Mouse (Mus musculus): Measurements from ENCODE around the gene Gmppa. TPM values are rescaled to one million over a fixed set of nuclear protein-coding genes. Genes with fewer than 3 reads are reported as not detected.

The Gmppa gene
- polyA plus RNA-seq (2016; fragmentation: Nextera tagmentation; extraction: Ambion mirVana) = 67.7 and 69.1 TPM in 2 replicates

GRCm38 (mm10) chr1:75435475-75436328, at the start of gene Gmppa:
TSS of gene Gmppa (plus strand) at chr1:75435930.
- Histone ChIP-seq H3K4me1 (replicated peaks) (peaks cover 24% of the 10 kb centered on the region), H3K27me3 (replicated peaks) (no peaks in the 10 kb centered on the region), H3K4me3 (peak within 1 kb of the TSS; percentile 76), H3K36me3 (peaks cover 32% of the 10 kb centered on the region), H3K9me3 (replicated peaks) (no peaks in the 10 kb centered on the region), H3K9ac (peak within 1 kb of the TSS; percentile 82), H3K27ac (ENCODE audit: poor library complexity, severe bottlenecking) (peak within 1 kb of the TSS; percentile 69), H3K4me2 (peak within 1 kb of the TSS; percentile 80)
- whole genome bisulfite sequencing = 6% methylated on average over 28 of the region's 28 CpGs
- peak; percentile 66 for ATAC-seq (ENCODE audit: insufficient number of reproducible peaks, low FRiP score)

- 20% methylated on average over 4 of the region's 4 CpGs for WGBS
- Histone ChIP-seq H3K4me1 (replicated peaks) (peaks cover 75% of the 10 kb centered on the region), H3K36me3 (peaks cover 34% of the 10 kb centered on the region), H3K27ac (ENCODE audit: poor library complexity, severe bottlenecking) (0 out of 2 replicates have a peak overlapping the region, but pooled peaks have one; percentile 1), H3K27me3 (replicated peaks) (peaks cover 35% of the 10 kb centered on the region), H3K9ac (peak overlapping the region; percentile 42; the same call in 1 of the 2 replicates), H3K4me3 (no peak overlapping the region), H3K4me2 (no peak overlapping the region; the same call in 1 of the 2 replicates), H3K9me3 (replicated peaks) (no peaks in the 10 kb centered on the region)
- ATAC-seq (ENCODE audit: insufficient number of reproducible peaks, low FRiP score) = no peak
These were observed 49.6 kb upstream of the Gmppa start for GRCm38 (mm10) chr1:75386149-75386548.

- H3K27me3 ChIP-seq (replicated peaks) = peaks cover 35% of the 10 kb centered on the region
These were observed 48.2 kb upstream of the Gmppa start for GRCm38 (mm10) chr1:75387469-75387928.

GRCm38 (mm10) chr1:75387929-75388897, 47.5 kb upstream of the Gmppa start:
- Histone ChIP-seq H3K4me2 (peak overlapping the region; percentile 59), H3K4me3 (peak overlapping the region; percentile 31), H3K9me3 (replicated peaks) (no peaks in the 10 kb centered on the region), H3K27me3 (replicated peaks) (peaks cover 35% of the 10 kb centered on the region), H3K36me3 (peaks cover 43% of the 10 kb centered on the region), H3K4me1 (replicated peaks) (peaks cover 78% of the 10 kb centered on the region), H3K9ac (peak overlapping the region; percentile 59), H3K27ac (ENCODE audit: poor library complexity, severe bottlenecking) (no peak overlapping the region)
- 10% methylated on average over 94 of the region's 94 CpGs for WGBS
- ATAC-seq (ENCODE audit: insufficient number of reproducible peaks, low FRiP score) = no peak

More at GRCm38 (mm10) chr1:75387469-75387928, 48.2 kb upstream of the Gmppa start:
- Histone ChIP-seq H3K9me3 (replicated peaks) (no peaks in the 10 kb centered on the region), H3K9ac (peak overlapping the region; percentile 59), H3K4me2 (peak overlapping the region; percentile 59), H3K4me1 (replicated peaks) (peaks cover 78% of the 10 kb centered on the region), H3K36me3 (peaks cover 43% of the 10 kb centered on the region), H3K4me3 (peak overlapping the region; percentile 31), H3K27ac (ENCODE audit: poor library complexity, severe bottlenecking) (no peak overlapping the region)
- ATAC-seq (ENCODE audit: insufficient number of reproducible peaks, low FRiP score) = 0 out of 2 replicates have a peak, but pooled peaks have one; percentile 5
- WGBS = 23% methylated on average over 7 of the region's 7 CpGs

GRCm38 (mm10) chr1:75388898-75389515, 46.7 kb upstream of the Gmppa start:
- peaks cover 80% of the 10 kb centered on the region for H3K4me1 ChIP-seq (replicated peaks)
- no peak for ATAC-seq (ENCODE audit: insufficient number of reproducible peaks, low FRiP score)
- peak overlapping the region; percentile 31 for H3K4me3 ChIP-seq
- peaks cover 38% of the 10 kb centered on the region for H3K36me3 ChIP-seq
- H3K9ac ChIP-seq = peak overlapping the region; percentile 59
- peak overlapping the region; percentile 59 for H3K4me2 ChIP-seq
- H3K27ac ChIP-seq (ENCODE audit: poor library complexity, severe bottlenecking) = no peak overlapping the region
- no peaks in the 10 kb centered on the region for H3K9me3 ChIP-seq (replicated peaks)
- 35% methylated on average over 23 of the region's 23 CpGs for WGBS
- peaks cover 35% of the 10 kb centered on the region for H3K27me3 ChIP-seq (replicated peaks)

GRCm38 (mm10) chr1:75393139-75393538, 42.6 kb upstream of the Gmppa start:
- H3K27ac ChIP-seq (ENCODE audit: poor library complexity, severe bottlenecking) = peak overlapping the region; percentile 82
- peaks cover 52% of the 10 kb centered on the region for H3K36me3 ChIP-seq
- no peaks in the 10 kb centered on the region for H3K9me3 ChIP-seq (replicated peaks)
- 0 out of 2 replicates have a peak, but pooled peaks have one; percentile 43 for ATAC-seq (ENCODE audit: insufficient number of reproducible peaks, low FRiP score)
- WGBS = 25% methylated on average over 9 of the region's 9 CpGs
- H3K4me1 ChIP-seq (replicated peaks) = peaks cover 47% of the 10 kb centered on the region
- H3K27me3 ChIP-seq (replicated peaks) = peaks cover 16% of the 10 kb centered on the region
- no peak overlapping the region for H3K4me3 ChIP-seq
- peak overlapping the region; percentile 8; the same call in 1 of the 2 replicates for H3K4me2 ChIP-seq
- 0 out of 2 replicates have a peak overlapping the region, but pooled peaks have one; percentile 8 for H3K9ac ChIP-seq

GRCm38 (mm10) chr1:75393846-75394245, 41.9 kb upstream of the Gmppa start:
- peaks cover 45% of the 10 kb centered on the region for H3K4me1 ChIP-seq (replicated peaks)
- H3K9me3 ChIP-seq (replicated peaks) = no peaks in the 10 kb centered on the region
- 82% methylated on average over 3 of the region's 3 CpGs for WGBS
- H3K27ac ChIP-seq (ENCODE audit: poor library complexity, severe bottlenecking) = peak overlapping the region; percentile 82
- H3K4me3 ChIP-seq = no peak overlapping the region
- H3K4me2 ChIP-seq = peak overlapping the region; percentile 8; the same call in 1 of the 2 replicates
- ATAC-seq (ENCODE audit: insufficient number of reproducible peaks, low FRiP score) = no peak
- 0 out of 2 replicates have a peak overlapping the region, but pooled peaks have one; percentile 17 for H3K9ac ChIP-seq
- H3K36me3 ChIP-seq = peaks cover 52% of the 10 kb centered on the region
- peaks cover 10% of the 10 kb centered on the region for H3K27me3 ChIP-seq (replicated peaks)

GRCm38 (mm10) chr1:75398761-75399402, 36.8 kb upstream of the Gmppa start:
- Histone ChIP-seq H3K27me3 (replicated peaks) (no peaks in the 10 kb centered on the region), H3K27ac (ENCODE audit: poor library complexity, severe bottlenecking) (peak overlapping the region; percentile 100), H3K9ac (peak overlapping the region; percentile 67), H3K4me1 (replicated peaks) (peaks cover 64% of the 10 kb centered on the region), H3K36me3 (peaks cover 55% of the 10 kb centered on the region), H3K4me3 (no peak overlapping the region; the same call in 1 of the 2 replicates), H3K4me2 (peak overlapping the region; percentile 79), H3K9me3 (replicated peaks) (no peaks in the 10 kb centered on the region)
- ATAC-seq (ENCODE audit: insufficient number of reproducible peaks, low FRiP score) = peak; percentile 78
- WGBS = 3% methylated on average over 9 of the region's 9 CpGs

GRCm38 (mm10) chr1:75399755-75400492, 35.8 kb upstream of the Gmppa start:
- H3K4me3 ChIP-seq = peak overlapping the region; percentile 49
- H3K27me3 ChIP-seq (replicated peaks) = no peaks in the 10 kb centered on the region
- peaks cover 63% of the 10 kb centered on the region for H3K4me1 ChIP-seq (replicated peaks)
- peaks cover 63% of the 10 kb centered on the region for H3K36me3 ChIP-seq
- 2% methylated on average over 15 of the region's 15 CpGs for WGBS
- peak overlapping the region; percentile 76 for H3K9ac ChIP-seq
- peak overlapping the region; percentile 79 for H3K4me2 ChIP-seq
- ATAC-seq (ENCODE audit: insufficient number of reproducible peaks, low FRiP score) = peak; percentile 86
- H3K9me3 ChIP-seq (replicated peaks) = no peaks in the 10 kb centered on the region
- peak overlapping the region; percentile 100 for H3K27ac ChIP-seq (ENCODE audit: poor library complexity, severe bottlenecking)

Data from heart, embryonic 12.5 days (tissue).